Mouse (Mus musculus) ES-Bruce4 (cell line): ENCODE data around the gene Zc2hc1b.

ENCODE experiments used
- CTCF ChIP-seq: IDR thresholded peaks from one replicate; pipeline ENCODE4 v1.8.1; 2011; ENCODE audit warnings: low read depth, low read length
- POLR2A ChIP-seq: IDR thresholded peaks from one replicate; pipeline ENCODE4 v1.8.1; 2011; ENCODE audit warnings: low read length; ENCODE audit not compliant: insufficient read depth

DNA sequence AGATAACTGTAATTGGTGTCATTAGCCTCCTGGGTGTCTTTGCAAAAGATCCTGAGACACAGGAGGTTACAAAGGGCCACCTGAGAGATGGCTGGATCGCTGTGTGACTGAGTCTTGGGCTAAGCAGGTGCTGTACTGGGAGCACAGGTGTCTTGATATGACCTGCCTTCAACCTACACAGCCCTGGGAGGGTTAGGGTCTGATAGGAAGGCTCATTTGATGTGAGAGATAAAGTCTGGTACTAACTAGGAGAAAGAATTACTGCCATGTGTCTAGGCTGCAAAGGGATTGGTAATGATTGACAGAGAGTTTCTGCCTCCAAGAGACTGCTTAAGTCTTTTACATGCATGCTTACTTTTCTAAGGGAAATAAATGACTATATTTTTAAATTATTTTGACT, 42.2 kb upstream of the Zc2hc1b start:
- TF ChIP-seq POLR2A (no peak), CTCF (no peak)
